Mouse (Mus musculus): ENCODE results near the gene Olfr1186. TPM values are rescaled to one million over a fixed set of nuclear protein-coding genes. Genes with fewer than 3 reads are reported as not detected.
"Not testable (repeated sequence)": the region's sequence is repeated elsewhere in the genome, so short reads cannot be mapped to it uniquely, and the experiment has no call there.

Gene Olfr1186
- total RNA-seq (2015; ENCODE audit: low replicate concordance), result not detected in 2 replicates
- total RNA-seq (2017; ENCODE audit: low replicate concordance), result not detected in 2 replicates

- no peak for ATAC-seq (replicated peaks; ENCODE audit: low FRiP score, poor library complexity, severe bottlenecking)
Measured at GRCm38 (mm10) chr2:88518251-88518650, at the start of gene Olfr1186. TSS of gene Olfr1186 (plus strand) at chr2:88518551.

GRCm38 (mm10) chr2:88483298-88483697 is 35.1 kb upstream of the Olfr1186 start, which contains the start of gene Olfr1184:
TSS of gene Olfr1184 (plus strand) at chr2:88483598.
- ATAC-seq (replicated peaks; ENCODE audit: low FRiP score, poor library complexity, severe bottlenecking), result no peak

GRCm38 (mm10) chr2:88493020-88493419 is 25.3 kb upstream of the Olfr1186 start, which contains the start of gene Olfr1185-ps1:
TSS of gene Olfr1185-ps1 (plus strand) at chr2:88493320.
- ATAC-seq (replicated peaks; ENCODE audit: low FRiP score, poor library complexity, severe bottlenecking), result no peak

DNA sequence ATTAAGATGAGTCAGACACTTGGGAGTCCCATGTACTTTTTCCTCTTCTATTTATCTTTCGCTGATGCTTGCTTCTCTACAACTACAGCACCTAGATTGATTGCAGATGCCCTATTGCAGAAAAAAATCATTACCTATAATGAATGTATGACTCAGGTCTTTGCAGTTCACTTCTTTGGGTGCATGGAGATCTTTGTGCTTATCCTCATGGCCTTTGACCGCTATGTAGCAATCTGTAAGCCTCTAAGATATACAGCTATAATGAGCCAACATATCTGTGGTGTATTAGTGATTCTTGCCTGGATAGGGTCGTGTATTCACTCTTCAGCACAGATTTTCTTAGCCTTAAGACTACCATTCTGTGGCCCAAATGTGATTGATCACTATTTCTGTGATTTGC is 7.4 kb downstream of the Olfr1186 start:
- ATAC-seq (replicated peaks; ENCODE audit: low FRiP score, poor library complexity, severe bottlenecking), result no peak

DNA sequence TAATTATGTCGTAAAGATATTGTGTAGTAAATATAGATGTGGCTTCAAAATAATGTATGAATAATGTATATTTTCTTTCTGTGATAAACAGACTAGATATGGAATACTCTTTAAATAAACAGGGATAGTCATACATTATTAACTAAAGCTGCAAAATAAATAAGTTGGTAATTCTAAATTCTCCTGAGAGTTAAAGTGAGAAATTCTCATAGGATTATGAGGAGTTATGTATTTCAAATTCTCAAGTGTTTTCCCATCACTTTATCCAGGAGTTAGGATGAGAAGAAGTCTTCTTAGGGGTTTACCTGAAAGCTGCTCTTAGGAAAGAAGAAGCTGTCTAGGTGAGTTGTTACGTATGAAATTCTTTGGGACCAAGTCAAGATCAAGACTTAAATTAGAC is 38.3 kb downstream of the Olfr1186 start, which contains the start of gene Olfr1188:
Gene Olfr1188 (plus strand): TSS at position 301 of the 400 bp plus-strand sequence.
- ATAC-seq (replicated peaks; ENCODE audit: low FRiP score, poor library complexity, severe bottlenecking), result no peak

DNA sequence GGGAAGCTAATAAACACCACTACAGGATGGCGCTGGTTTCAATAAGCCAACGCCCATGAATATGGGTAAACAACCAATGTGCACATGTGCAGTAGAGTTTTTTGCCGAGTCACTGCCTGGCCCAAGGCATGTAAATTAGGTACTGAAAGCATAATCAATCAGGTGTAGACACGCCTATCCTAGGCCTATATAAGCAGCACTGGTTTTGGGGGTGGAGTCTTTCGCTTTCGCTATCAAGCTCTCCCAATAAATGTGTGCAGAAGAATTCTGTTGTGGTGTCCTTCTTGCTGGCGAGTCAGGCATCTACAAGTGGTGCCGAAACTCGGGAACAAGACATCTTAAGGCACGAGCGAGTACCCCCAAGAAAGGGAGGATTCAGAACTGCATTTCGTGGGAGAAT is 54.3 kb downstream of the Olfr1186 start:
- ATAC-seq (replicated peaks; ENCODE audit: low FRiP score, poor library complexity, severe bottlenecking), result not testable (repeated sequence)

Other genes with a start within 250 kb of the Olfr1186 start
- not detected in 2 replicates for gene Olfr1173, start 238.7 kb upstream of the Olfr1186 start, total RNA-seq (2015; ENCODE audit: low replicate concordance)
- not detected in 2 replicates for gene Olfr1173, start 238.7 kb upstream of the Olfr1186 start, total RNA-seq (2017; ENCODE audit: low replicate concordance)
- gene Olfr1174-ps, start 203.4 kb upstream of the Olfr1186 start, total RNA-seq (2015; ENCODE audit: low replicate concordance), result not detected in 2 replicates
- gene Olfr1174-ps, start 203.4 kb upstream of the Olfr1186 start, total RNA-seq (2017; ENCODE audit: low replicate concordance), result not detected in 2 replicates
- gene Olfr1175-ps, start 191.3 kb upstream of the Olfr1186 start, total RNA-seq (2015; ENCODE audit: low replicate concordance), result not detected in 2 replicates
- not detected in 2 replicates for gene Olfr1175-ps, start 191.3 kb upstream of the Olfr1186 start, total RNA-seq (2017; ENCODE audit: low replicate concordance)
- gene Olfr1176, start 181.8 kb upstream of the Olfr1186 start, total RNA-seq (2015; ENCODE audit: low replicate concordance), result not detected in 2 replicates
- not detected in 2 replicates for gene Olfr1176, start 181.8 kb upstream of the Olfr1186 start, total RNA-seq (2017; ENCODE audit: low replicate concordance)
- gene Olfr1177-ps, start 172.1 kb upstream of the Olfr1186 start, total RNA-seq (2015; ENCODE audit: low replicate concordance), result not detected in 2 replicates
- not detected in 2 replicates for gene Olfr1177-ps, start 172.1 kb upstream of the Olfr1186 start, total RNA-seq (2017; ENCODE audit: low replicate concordance)
- not detected in 2 replicates for gene Olfr1178, start 131.5 kb upstream of the Olfr1186 start, total RNA-seq (2015; ENCODE audit: low replicate concordance)
- not detected in 2 replicates for gene Olfr1178, start 131.5 kb upstream of the Olfr1186 start, total RNA-seq (2017; ENCODE audit: low replicate concordance)
- not detected in 2 replicates for gene Olfr1179, start 112.1 kb upstream of the Olfr1186 start, total RNA-seq (2015; ENCODE audit: low replicate concordance)
- not detected in 2 replicates for gene Olfr1179, start 112.1 kb upstream of the Olfr1186 start, total RNA-seq (2017; ENCODE audit: low replicate concordance)
- not detected in 2 replicates for gene Olfr1180, start 99.4 kb upstream of the Olfr1186 start, total RNA-seq (2015; ENCODE audit: low replicate concordance)
- gene Olfr1180, start 99.4 kb upstream of the Olfr1186 start, total RNA-seq (2017; ENCODE audit: low replicate concordance), result not detected in 2 replicates
- gene Olfr1181, start 92.4 kb upstream of the Olfr1186 start, total RNA-seq (2015; ENCODE audit: low replicate concordance), result not detected in 2 replicates
- not detected in 2 replicates for gene Olfr1181, start 92.4 kb upstream of the Olfr1186 start, total RNA-seq (2017; ENCODE audit: low replicate concordance)
- gene Gm13757, start 69.4 kb upstream of the Olfr1186 start, total RNA-seq (2015; ENCODE audit: low replicate concordance), result not detected in 2 replicates
- not detected in 2 replicates for gene Gm13757, start 69.4 kb upstream of the Olfr1186 start, total RNA-seq (2017; ENCODE audit: low replicate concordance)
- not detected in 2 replicates for gene Olfr1183, start 63.7 kb upstream of the Olfr1186 start, total RNA-seq (2015; ENCODE audit: low replicate concordance)
- not detected in 2 replicates for gene Olfr1183, start 63.7 kb upstream of the Olfr1186 start, total RNA-seq (2017; ENCODE audit: low replicate concordance)
- not detected in 2 replicates for gene Olfr1184, start 35.0 kb upstream of the Olfr1186 start, total RNA-seq (2015; ENCODE audit: low replicate concordance)
- gene Olfr1184, start 35.0 kb upstream of the Olfr1186 start, total RNA-seq (2017; ENCODE audit: low replicate concordance), result not detected in 2 replicates
- gene Olfr1185-ps1, start 25.2 kb upstream of the Olfr1186 start, total RNA-seq (2015; ENCODE audit: low replicate concordance), result not detected in 2 replicates
- not detected in 2 replicates for gene Olfr1185-ps1, start 25.2 kb upstream of the Olfr1186 start, total RNA-seq (2017; ENCODE audit: low replicate concordance)
- gene Olfr1188, start 38.4 kb downstream of the Olfr1186 start, total RNA-seq (2015; ENCODE audit: low replicate concordance), result not detected in 2 replicates
- gene Olfr1188, start 38.4 kb downstream of the Olfr1186 start, total RNA-seq (2017; ENCODE audit: low replicate concordance), result not detected in 2 replicates
- gene Olfr1189, start 67.9 kb downstream of the Olfr1186 start, total RNA-seq (2015; ENCODE audit: low replicate concordance), result not detected in 2 replicates
- gene Olfr1189, start 67.9 kb downstream of the Olfr1186 start, total RNA-seq (2017; ENCODE audit: low replicate concordance), result not detected in 2 replicates
- not detected in 2 replicates for gene Olfr1191-ps1, start 122.0 kb downstream of the Olfr1186 start, total RNA-seq (2015; ENCODE audit: low replicate concordance)
- gene Olfr1191-ps1, start 122.0 kb downstream of the Olfr1186 start, total RNA-seq (2017; ENCODE audit: low replicate concordance), result not detected in 2 replicates
- gene Olfr1192-ps1, start 130.0 kb downstream of the Olfr1186 start, total RNA-seq (2015; ENCODE audit: low replicate concordance), result not detected in 2 replicates
- not detected in 2 replicates for gene Olfr1192-ps1, start 130.0 kb downstream of the Olfr1186 start, total RNA-seq (2017; ENCODE audit: low replicate concordance)
- not detected in 2 replicates for gene Olfr1193, start 157.1 kb downstream of the Olfr1186 start, total RNA-seq (2015; ENCODE audit: low replicate concordance)
- not detected in 2 replicates for gene Olfr1193, start 157.1 kb downstream of the Olfr1186 start, total RNA-seq (2017; ENCODE audit: low replicate concordance)
- gene Olfr1195, start 170.6 kb downstream of the Olfr1186 start, total RNA-seq (2015; ENCODE audit: low replicate concordance), result not detected in 2 replicates
- not detected in 2 replicates for gene Olfr1195, start 170.6 kb downstream of the Olfr1186 start, total RNA-seq (2017; ENCODE audit: low replicate concordance)
- not detected in 2 replicates for gene Olfr1196, start 186.0 kb downstream of the Olfr1186 start, total RNA-seq (2015; ENCODE audit: low replicate concordance)
- gene Olfr1196, start 186.0 kb downstream of the Olfr1186 start, total RNA-seq (2017; ENCODE audit: low replicate concordance), result not detected in 2 replicates
- gene Olfr1197, start 213.8 kb downstream of the Olfr1186 start, total RNA-seq (2015; ENCODE audit: low replicate concordance), result not detected in 2 replicates
- gene Olfr1197, start 213.8 kb downstream of the Olfr1186 start, total RNA-seq (2017; ENCODE audit: low replicate concordance), result not detected in 2 replicates
- gene Olfr1198, start 232.8 kb downstream of the Olfr1186 start, total RNA-seq (2015; ENCODE audit: low replicate concordance), result not detected in 2 replicates
- not detected in 2 replicates for gene Olfr1198, start 232.8 kb downstream of the Olfr1186 start, total RNA-seq (2017; ENCODE audit: low replicate concordance)
- not detected in 2 replicates for gene Olfr1199, start 241.9 kb downstream of the Olfr1186 start, total RNA-seq (2015; ENCODE audit: low replicate concordance)
- gene Olfr1199, start 241.9 kb downstream of the Olfr1186 start, total RNA-seq (2017; ENCODE audit: low replicate concordance), result not detected in 2 replicates

All from erythroid progenitor cell, adult 5-6 weeks (primary cell).